Mouse (Mus musculus): ENCODE results near the gene Tas1r3.

The Tas1r3 gene

DNA sequence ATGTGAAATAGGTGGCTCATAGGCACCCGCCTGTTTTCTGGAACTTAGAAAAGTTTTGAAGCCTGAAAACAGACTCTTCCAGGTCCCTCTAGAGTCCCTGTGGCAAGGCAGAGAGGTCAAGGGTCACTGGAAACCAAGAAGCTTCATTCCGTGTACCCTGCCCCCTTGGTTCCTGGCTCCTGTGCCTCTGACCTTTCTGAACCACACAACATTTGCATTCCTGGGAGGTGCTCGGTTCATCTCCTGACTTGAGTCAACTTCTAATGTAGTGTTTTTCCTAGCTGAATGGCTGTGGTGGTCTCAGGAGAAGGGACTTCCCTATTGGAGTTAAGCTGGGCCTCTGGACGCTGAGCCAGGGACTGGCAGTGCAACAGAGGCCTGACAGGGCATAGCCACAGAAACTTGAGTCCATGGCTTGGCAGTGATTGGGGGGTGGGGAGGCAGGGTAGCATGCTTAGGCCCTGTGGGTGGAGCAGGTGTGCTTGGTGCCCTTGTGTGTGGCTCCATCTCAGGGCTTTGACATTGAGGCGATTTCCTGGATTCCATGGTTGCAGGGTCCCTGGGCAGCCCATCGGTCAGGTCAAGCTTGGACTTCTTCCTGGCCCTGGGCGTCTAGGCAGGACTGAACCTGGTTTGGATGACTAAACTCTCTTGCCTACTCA, 14.6 kb downstream of the Tas1r3 start:
- in situ Hi-C loops (cut with MboI; ENCODE audit: low pct_unique_long_range_greater_than_20kb in 1 of 2, low sequenced_read_pairs in 2 of 2, unreplicated experiment in 1 of 2): no loop called here

DNA sequence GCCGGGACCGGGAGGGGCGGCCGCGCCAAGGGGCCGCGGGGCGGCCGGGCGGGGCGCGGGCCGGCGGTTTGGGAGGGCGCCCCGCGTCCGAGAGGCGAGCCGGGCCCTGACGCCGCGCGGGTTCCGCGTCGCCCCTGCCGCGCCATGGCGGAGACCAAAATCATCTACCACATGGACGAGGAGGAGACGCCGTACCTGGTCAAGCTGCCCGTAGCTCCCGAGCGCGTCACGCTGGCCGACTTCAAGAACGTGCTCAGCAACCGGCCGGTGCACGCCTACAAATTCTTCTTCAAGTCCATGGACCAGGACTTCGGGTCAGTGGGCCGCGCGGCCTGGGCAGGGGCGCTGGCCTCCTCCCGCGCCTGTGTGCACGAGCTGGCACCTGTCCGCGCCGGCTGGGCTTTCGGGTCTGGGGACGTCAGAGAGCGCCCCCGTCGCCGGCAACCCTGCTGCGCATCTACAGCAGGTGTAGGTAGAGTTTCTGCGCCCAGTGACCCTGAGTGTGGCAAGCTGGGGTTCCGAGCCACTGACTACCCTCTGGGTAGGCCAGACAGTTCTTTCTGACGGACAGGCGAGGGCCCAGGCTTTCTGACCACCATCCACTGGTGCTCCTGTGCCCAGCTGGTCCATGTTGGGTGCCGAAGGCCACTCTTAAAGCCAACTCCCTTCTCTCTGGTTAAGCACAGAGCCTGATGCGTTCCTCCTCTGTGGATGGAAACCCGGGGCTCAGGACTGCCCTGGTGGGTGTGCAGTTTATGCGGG, 15.4 kb downstream of the Tas1r3 start:
- in situ Hi-C loops (cut with MboI; ENCODE audit: low pct_unique_long_range_greater_than_20kb in 1 of 2, low sequenced_read_pairs in 2 of 2, unreplicated experiment in 1 of 2): no loop called here

DNA sequence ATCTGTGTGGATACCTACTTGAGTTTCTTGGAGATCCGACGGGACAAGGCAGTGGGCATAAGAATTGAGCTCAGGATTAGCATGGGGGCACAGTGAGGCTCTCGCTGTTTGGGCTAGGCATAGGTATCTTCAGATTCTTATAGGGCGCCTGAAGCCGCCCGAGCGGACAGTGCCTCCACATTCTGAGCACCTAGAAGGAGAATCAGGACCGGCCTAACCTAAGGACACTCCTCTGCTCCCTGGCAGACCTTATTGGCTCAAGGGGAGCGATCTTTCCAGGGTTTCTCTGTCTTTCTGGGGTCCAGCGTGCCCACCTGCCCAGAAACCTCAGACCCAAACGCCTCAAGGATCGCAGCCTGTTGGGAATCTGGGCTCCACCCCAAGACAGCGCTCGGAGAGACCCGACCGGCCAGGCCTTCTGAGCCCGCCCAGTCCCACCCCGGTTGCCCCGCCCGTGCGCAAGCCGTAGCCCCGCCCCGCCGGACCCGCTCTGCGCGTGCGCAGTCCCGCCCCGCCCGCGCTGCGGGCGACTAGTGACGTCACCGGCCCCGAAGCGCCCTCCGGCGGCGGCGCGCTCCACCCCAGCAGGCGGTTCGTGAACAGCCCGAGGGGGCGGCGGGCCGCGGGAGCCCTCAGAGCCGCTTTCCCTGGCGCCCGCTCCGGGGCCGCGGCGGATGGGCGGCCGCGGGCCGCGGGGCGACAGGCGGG, 16.1 kb downstream of the Tas1r3 start, which contains the start of gene Dvl1:
TSS of gene Dvl1 (plus strand) at position 532 of the 708 bp plus-strand sequence.
- in situ Hi-C loops (cut with MboI; ENCODE audit: low pct_unique_long_range_greater_than_20kb in 1 of 2, low sequenced_read_pairs in 2 of 2, unreplicated experiment in 1 of 2): no loop called here

DNA sequence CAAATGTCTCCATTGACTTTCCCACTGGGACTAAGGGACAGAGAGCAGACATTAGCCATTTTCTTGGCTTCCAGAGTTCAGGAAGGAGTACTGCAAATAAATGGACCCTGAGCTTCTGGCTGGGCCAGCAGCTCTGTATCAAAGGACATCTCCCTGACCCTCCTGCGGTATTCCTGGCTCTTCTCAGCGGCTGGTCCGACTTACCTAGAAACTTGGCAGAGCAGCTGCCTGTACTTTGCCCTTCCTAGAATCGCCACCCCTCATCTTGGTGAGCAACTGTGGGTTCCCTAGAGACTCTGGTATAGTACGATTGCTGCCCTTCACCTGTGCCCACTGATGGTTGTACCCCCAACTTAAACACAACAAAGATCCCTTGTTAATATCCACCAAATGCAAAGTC, 19.9 kb downstream of the Tas1r3 start:
- in situ Hi-C loops (cut with MboI; ENCODE audit: low pct_unique_long_range_greater_than_20kb in 1 of 2, low sequenced_read_pairs in 2 of 2, unreplicated experiment in 1 of 2): no loop called here

DNA sequence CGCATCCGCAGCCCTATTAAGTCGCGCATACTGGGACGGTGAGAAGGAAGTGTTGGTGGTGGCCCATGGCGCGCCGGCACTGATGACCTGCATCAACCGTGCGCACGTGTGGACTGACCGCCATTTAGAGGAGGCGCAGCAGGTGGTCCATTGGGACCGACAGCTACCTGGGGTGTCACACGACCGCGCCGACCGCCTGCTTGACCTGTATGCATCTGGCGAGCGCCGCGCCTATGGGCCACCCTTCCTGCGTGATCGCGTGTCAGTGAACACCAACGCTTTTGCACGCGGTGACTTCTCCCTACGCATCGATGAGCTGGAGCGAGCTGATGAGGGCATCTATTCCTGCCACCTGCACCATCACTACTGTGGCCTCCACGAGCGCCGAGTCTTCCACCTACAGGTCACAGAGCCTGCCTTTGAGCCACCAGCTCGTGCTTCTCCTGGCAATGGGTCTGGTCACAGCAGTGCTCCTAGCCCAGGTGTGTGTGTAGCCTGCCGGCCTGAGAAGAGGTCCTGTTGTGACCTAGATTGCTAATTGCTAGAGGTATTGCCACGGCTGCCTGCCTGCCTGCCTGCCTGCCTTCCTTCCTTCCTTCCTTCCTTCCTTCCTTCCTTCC, 21.4 kb downstream of the Tas1r3 start:
- in situ Hi-C loops (cut with MboI; ENCODE audit: low pct_unique_long_range_greater_than_20kb in 1 of 2, low sequenced_read_pairs in 2 of 2, unreplicated experiment in 1 of 2): no loop called here

DNA sequence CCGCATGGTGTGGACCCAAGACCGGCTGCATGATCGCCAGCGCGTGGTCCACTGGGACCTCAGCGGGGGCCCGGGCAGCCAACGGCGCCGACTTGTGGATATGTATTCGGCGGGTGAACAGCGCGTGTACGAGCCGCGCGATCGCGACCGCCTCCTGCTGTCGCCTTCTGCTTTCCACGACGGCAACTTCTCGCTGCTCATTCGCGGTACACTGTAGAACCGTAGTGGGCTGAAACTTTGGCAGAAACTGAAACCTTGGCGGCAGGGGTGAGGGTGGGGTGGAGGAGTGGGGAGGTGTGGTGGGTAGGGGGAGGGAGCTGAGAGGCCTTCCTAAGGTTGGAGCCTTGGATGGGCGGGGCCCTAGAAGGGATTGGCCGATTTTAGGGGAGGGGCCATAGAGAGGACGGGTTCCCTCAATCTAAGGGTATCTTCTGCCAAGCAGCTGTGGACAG, 22.1 kb downstream of the Tas1r3 start:
- in situ Hi-C loops (cut with MboI; ENCODE audit: low pct_unique_long_range_greater_than_20kb in 1 of 2, low sequenced_read_pairs in 2 of 2, unreplicated experiment in 1 of 2): no loop called here

DNA sequence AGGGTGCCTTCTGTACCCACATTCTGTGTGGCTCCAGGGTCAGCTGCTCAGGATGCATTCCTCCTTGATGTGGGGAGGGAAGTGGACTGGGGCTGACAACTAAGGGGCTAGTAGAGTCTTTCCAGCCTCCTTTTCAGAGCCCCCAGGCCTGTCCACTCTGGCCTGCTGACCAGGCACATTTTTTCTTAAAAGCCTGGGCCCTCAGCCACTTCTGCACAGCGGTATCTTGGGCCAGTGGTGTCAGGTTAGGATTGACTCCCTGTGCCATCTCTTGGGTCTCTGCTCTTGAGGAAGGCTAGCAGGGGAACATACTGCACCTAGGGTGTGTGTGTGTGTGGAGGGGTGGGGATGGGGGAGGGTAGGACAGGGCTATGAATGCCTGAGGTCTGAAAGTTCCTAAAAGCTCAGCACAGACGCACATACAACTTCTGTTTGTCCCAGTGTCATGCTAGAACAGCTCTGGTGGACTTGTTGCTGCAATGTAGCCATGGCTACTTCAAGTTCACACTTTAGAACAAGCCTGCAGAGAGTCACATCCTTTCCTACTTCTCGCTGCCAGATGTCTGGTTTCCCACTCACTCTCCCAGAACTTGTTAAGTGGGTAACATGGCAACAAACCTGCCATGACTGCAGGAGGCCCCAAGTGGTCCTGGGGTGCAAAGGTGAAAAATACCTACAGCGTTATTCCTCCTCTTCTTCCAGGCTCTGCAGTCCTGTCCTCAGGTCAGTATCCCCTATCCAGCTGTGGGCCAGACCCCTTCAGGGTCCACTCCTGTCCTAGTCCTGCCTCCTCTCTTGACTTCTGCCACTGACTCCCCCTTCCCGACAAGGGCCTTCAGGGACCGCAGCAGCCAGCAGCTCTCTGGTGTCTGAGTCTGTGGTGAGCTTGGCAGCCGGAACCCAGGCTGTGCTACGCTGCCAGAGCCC, 22.8 kb downstream of the Tas1r3 start:
- in situ Hi-C loops (cut with MboI; ENCODE audit: low pct_unique_long_range_greater_than_20kb in 1 of 2, low sequenced_read_pairs in 2 of 2, unreplicated experiment in 1 of 2): no loop called here

DNA sequence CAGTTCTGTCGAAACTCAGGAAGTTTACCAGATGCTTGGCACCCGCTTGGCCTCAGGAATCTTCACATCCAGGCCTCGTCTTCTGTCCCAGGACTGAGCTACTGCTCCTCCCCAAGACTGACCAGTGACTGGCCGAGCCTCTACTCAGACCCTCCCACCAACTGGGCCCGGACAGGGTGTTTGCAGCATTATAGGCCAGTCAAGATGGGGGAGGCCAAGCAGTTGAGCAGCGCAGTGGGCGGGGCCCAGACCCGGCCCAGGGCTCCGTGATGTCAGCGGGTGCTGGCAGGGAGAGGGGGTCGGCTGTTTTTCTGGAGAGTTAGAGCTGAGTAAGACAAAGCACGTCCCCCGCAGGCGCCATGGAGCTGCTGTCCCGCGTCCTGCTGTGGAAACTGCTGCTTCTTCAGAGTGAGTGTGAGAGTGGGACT, 23.7 kb downstream of the Tas1r3 start, which contains the start of gene Mxra8:
TSS of gene Mxra8 (plus strand) at position 198 of the 428 bp plus-strand sequence.
- in situ Hi-C loops (cut with MboI; ENCODE audit: low pct_unique_long_range_greater_than_20kb in 1 of 2, low sequenced_read_pairs in 2 of 2, unreplicated experiment in 1 of 2): no loop called here

DNA sequence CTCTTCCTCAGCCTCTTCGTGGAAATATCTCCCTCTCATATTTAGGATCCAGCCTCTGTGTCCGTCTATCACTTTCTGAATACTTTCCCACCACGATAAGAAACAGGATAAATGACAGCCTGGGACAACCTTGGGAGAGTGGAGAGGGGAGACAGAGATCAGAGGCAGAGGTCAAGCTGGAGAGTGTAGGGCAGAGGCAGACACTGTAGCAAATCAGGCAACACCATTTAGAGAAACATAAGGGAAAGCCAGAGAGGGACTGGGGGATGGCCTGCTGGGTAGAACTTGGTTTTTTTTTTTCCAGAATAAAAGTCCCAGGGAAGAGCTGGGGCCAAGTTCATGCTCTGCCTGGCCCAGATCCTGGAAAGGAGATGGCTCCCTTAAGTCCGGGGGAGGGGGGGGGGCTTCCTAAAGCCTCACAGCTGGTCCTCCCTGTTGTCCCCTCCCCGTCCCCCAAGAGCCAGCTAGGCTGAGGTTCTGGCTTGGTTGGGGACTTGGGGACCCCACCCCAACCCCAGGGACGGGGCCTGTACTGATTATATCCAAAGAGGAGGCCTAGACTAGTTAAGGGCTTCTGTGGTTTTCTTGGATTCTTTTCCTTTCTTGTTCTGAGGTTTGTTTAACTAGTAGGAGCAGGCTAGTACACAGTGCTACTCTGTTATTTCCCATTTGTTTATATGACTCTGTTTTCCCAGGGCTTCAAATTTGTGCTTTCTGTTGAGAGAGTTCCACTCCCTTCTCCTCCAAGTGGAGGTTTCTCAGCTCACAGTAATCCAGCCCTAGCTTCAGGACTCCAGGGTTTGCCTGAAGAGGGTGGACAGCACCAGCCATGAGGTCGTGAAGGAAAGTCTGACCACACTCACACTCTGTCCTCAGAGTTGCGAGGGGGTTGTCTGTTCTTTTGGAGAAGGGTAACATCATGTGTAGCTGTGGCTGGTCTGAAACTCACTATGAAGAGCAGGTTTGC, 24.7 kb downstream of the Tas1r3 start:
- in situ Hi-C loops (cut with MboI; ENCODE audit: low pct_unique_long_range_greater_than_20kb in 1 of 2, low sequenced_read_pairs in 2 of 2, unreplicated experiment in 1 of 2): no loop called here

DNA sequence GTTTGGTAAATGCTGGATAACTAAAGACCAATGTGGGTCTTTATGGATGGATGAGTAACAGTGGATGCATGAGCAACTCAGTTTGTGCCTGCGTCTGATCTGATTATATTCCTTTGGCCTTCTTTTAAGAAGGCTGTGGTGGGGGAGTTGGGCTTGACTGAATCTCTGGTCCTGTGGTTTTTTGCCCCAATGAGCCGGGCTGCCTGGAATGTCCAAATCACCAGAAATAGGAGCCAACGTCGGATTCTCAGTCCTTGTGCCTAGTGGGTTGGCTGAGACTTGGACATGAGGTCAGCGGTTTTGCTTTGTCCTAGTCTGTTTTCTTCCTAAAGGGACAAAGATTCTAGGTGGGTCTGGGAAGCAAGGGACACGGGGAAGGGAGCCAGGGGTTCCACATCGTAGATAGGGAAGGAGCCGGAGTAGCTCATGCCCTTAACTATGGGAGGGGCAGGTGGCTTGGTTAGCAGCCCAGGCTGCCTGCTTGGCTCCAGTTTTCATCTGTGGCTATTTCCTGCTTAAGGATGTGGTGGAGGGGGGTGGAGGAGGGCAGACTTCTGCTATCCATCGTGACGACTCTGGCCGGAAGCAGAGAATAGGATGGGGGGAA, 25.7 kb downstream of the Tas1r3 start:
- in situ Hi-C loops (cut with MboI; ENCODE audit: low pct_unique_long_range_greater_than_20kb in 1 of 2, low sequenced_read_pairs in 2 of 2, unreplicated experiment in 1 of 2): no loop called here

DNA sequence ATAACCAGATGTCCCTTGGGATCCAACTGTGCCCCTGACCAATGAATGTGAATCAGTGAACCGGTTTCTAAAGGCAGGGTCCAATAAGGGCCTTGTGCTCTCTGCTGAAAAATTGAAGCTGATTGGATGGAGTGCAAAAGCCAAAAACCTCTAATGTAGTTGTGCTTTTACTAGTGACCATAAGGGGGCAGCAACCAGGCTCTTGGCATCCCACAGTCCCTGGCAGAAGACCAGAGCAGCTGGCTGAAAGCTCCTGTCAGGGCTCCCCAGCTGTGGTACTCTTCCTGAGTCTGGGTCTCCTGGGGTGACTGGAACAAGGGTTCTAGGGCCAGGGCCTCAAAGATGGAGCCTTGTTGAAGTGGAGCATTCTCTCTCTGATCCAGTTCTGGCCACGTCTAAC, 29.3 kb downstream of the Tas1r3 start:
- in situ Hi-C loops (cut with MboI; ENCODE audit: low pct_unique_long_range_greater_than_20kb in 1 of 2, low sequenced_read_pairs in 2 of 2, unreplicated experiment in 1 of 2): no loop called here

DNA sequence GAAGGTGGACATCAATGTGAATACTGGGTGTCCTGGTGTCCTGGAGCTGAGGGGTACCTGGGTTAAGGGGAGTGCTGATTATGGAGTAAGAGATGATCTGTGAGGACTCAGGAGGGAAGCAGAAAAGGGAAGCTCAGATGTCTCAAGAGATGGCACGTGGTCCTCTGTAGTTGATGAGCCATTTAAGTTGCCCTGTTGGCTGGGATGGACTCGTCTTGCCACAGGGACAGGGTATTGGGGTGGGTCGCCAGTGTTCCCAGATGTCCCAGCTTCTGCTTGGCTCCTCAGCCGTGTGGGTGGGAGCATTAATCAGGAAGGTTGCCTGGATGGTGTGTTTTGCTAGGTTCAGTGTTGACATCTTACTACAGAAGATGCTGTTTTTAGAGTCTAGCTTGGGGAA, 29.9 kb downstream of the Tas1r3 start:
- in situ Hi-C loops (cut with MboI; ENCODE audit: low pct_unique_long_range_greater_than_20kb in 1 of 2, low sequenced_read_pairs in 2 of 2, unreplicated experiment in 1 of 2): no loop called here

DNA sequence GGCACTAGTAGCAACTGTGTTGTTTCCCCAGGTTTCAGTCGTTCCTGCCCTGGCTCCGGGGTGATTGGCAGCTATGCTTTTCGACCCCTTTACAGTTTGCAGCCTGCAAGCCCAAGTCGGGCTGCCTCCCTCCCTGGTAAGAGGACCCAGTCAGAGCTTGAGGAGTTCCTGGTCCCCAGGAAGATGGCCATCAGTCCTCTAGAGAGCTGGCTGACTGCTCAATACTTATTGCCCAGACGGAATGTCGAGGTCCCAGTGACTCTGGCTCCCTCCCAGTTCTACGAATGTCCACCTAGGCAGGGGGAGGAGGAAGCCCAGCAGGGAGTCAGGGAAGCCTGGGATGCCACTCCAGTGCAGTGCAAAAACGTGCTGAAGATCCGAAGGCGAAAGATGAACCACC, 30.8 kb downstream of the Tas1r3 start:
- in situ Hi-C loops (cut with MboI; ENCODE audit: low pct_unique_long_range_greater_than_20kb in 1 of 2, low sequenced_read_pairs in 2 of 2, unreplicated experiment in 1 of 2): no loop called here

DNA sequence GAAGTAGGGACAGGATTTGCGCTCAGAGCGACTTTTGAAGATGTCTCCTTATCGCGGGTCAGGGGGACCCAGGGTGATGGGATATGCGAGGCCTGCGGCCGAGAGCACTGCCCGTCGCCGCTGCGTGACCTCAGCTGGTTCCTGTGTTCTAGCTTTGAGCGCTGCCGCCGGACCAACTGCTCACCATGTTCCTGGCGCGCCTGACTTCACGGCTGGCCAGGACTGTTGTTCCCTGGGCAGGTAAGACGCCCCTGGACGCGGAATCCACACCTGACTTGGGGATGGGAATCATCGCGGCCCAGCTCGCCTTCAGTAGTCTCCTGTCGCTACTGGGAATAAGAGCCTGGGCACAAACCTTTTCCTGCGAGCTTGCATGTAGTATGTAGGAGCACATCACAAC, 31.3 kb downstream of the Tas1r3 start:
- in situ Hi-C loops (cut with MboI; ENCODE audit: low pct_unique_long_range_greater_than_20kb in 1 of 2, low sequenced_read_pairs in 2 of 2, unreplicated experiment in 1 of 2): no loop called here

DNA sequence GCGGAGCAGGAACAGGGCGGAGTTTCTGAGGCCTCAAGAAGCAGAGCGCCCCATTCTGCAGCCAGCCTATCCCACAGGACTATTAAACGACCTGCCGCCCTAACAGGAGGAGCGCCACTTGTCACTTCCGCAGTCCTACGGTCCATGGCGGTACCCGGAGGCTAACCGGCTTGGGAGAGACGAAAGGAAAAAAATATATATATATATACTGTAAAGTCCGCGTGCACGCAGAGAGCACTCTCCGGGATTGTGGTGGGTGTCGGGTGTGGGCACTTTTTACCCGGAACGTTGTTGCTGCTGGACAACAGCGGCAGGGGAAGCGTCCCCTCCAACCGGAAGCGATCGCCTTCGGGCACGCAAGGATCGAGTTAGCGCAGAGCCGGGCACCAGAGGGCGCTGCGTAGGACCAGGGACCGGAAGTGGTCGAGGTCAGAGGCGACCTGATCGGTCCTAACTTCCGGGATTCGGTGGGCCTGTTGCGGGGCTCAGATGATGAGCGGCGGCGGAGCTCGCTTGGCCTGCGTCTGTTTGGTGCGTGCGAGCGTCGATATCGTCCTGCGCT, 31.9 kb downstream of the Tas1r3 start, which contains the start of gene Aurkaip1:
TSS of gene Aurkaip1 (plus strand) at position 68 of the 562 bp plus-strand sequence.
- in situ Hi-C loops (cut with MboI; ENCODE audit: low pct_unique_long_range_greater_than_20kb in 1 of 2, low sequenced_read_pairs in 2 of 2, unreplicated experiment in 1 of 2): no loop called here

DNA sequence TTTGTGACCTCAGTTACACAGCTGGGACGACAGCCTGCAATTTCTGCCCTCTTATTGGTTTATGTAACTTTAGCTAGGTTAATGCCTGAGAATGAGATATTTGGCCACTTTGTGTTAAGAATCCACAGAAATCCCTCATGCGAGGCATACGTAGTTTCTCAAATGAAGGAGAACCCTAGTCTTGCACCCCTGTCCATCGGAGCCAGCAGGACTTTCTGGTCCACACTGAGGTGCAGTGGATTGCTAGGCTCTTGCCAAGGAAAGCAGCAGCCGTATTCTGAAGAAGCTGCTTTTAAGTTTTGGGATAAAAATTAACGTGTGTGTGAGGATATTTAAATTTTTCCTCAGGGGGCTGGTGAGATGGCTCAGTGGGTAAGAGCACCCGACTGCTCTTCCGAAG, 32.6 kb downstream of the Tas1r3 start:
- in situ Hi-C loops (cut with MboI; ENCODE audit: low pct_unique_long_range_greater_than_20kb in 1 of 2, low sequenced_read_pairs in 2 of 2, unreplicated experiment in 1 of 2): no loop called here

Measured in mouse embryonic stem cell (cell line).